Mouse (Mus musculus): ENCODE data around the gene Rps27. TPM values are rescaled to one million over a fixed set of nuclear protein-coding genes. Genes with fewer than 3 reads are reported as not detected.
"Not testable (repeated sequence)": the region's sequence is repeated elsewhere in the genome, so short reads cannot be mapped to it uniquely, and the experiment has no call there.

Gene Rps27
- polyA plus RNA-seq (2015; fragmentation: Nextera tagmentation; extraction: Ambion mirVana): 1,326 and 1,461 TPM in 2 replicates

- Histone ChIP-seq H3K9ac (ENCODE audit: low read depth, low read length) (peak within 1 kb of the TSS; percentile 93), H3K4me3 (ENCODE audit: low read length) (peak within 1 kb of the TSS; percentile 85), H3K27me3 (replicated peaks; ENCODE audit: control insufficient read depth, insufficient read depth, low read length) (no peaks in the 10 kb centered on the region), H3K36me3 (ENCODE audit: control insufficient read depth, insufficient read depth, low read length) (peaks cover 7% of the 10 kb centered on the region), H3K27ac (ENCODE audit: low read length) (peak within 1 kb of the TSS; percentile 89), H3K9me3 (ENCODE audit: control insufficient read depth, low read length) (no peaks in the 10 kb centered on the region), H3K4me1 (ENCODE audit: control insufficient read depth, insufficient read depth, low read length) (peaks cover 14% of the 10 kb centered on the region), H3K4me2 (ENCODE audit: low read depth, low read length) (peak within 1 kb of the TSS; percentile 93)
- under 1% methylated on average over 42 of the region's 42 CpGs for WGBS
- peak; percentile 95 for ATAC-seq
These were observed at the start of gene Rps27, which contains the start of gene Rab13 for GRCm38 (mm10) chr3:90213377-90213866. TSS of gene Rps27 (minus strand) at chr3:90213651. TSS of gene Rab13 (plus strand) at chr3:90213695.

- Histone ChIP-seq H3K4me3 (ENCODE audit: low read length) (no peak overlapping the region), H3K36me3 (ENCODE audit: control insufficient read depth, insufficient read depth, low read length) (peaks cover 22% of the 10 kb centered on the region), H3K9me3 (ENCODE audit: control insufficient read depth, low read length) (no peaks in the 10 kb centered on the region), H3K4me2 (ENCODE audit: low read depth, low read length) (no peak overlapping the region), H3K4me1 (ENCODE audit: control insufficient read depth, insufficient read depth, low read length) (peaks cover 11% of the 10 kb centered on the region), H3K9ac (ENCODE audit: low read depth, low read length) (no peak overlapping the region), H3K27ac (ENCODE audit: low read length) (no peak overlapping the region), H3K27me3 (replicated peaks; ENCODE audit: control insufficient read depth, insufficient read depth, low read length) (no peaks in the 10 kb centered on the region)
- no peak for ATAC-seq
- 82% methylated on average over 4 of the region's 4 CpGs for WGBS
These were observed 45.1 kb upstream of the Rps27 start for GRCm38 (mm10) chr3:90258521-90258920.

DNA sequence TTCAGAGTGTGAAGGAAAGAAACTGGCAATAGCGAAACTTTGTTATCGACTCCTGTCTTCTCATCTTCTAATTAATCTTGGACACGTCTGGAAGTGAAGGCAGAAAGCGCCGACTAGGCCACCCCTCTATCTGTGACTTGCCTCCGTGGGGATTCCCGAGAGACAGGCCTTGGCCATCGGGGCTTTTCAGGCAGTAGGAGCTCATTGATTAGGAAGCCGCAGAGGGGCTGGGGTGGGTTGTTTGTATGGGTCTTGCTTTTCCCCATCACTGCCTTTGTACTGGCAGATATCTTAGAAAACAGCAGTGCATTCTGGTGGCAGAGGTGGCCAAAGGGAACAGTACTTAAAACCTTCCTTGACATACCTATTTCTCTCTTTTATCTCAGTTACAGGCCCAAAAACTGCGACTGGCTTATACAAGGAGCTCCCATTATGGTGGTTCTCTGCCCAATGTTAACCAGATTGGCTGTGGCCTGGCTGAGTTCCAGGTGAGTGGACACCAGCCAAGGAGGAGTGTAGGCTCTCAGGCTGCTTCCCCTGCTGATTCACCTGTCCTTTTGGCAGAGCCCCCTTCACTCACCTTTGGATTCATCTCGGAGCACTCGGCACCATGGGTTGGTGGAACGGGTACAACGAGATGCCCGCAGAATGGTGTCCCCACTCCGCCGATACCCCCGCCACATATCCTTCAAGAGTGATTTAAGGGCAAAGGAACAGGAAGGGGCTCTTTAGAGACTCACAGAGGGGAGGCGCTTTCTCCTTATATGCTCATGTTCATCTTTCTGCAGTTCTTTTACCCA lies 43.5 kb upstream of the Rps27 start:
- Histone ChIP-seq H3K27ac (ENCODE audit: low read length) (no peak overlapping the region), H3K9ac (ENCODE audit: low read depth, low read length) (no peak overlapping the region), H3K4me1 (ENCODE audit: control insufficient read depth, insufficient read depth, low read length) (peaks cover 11% of the 10 kb centered on the region), H3K4me3 (ENCODE audit: low read length) (no peak overlapping the region), H3K27me3 (replicated peaks; ENCODE audit: control insufficient read depth, insufficient read depth, low read length) (no peaks in the 10 kb centered on the region), H3K9me3 (ENCODE audit: control insufficient read depth, low read length) (no peaks in the 10 kb centered on the region), H3K4me2 (ENCODE audit: low read depth, low read length) (no peak overlapping the region), H3K36me3 (ENCODE audit: control insufficient read depth, insufficient read depth, low read length) (peaks cover 14% of the 10 kb centered on the region)
- ATAC-seq: no peak
- WGBS: 88% methylated on average over 19 of the region's 19 CpGs

GRCm38 (mm10) chr3:90255784-90256353 lies 42.4 kb upstream of the Rps27 start:
- WGBS: 93% methylated on average over 14 of the region's 14 CpGs
- Histone ChIP-seq H3K9ac (ENCODE audit: low read depth, low read length) (no peak overlapping the region), H3K9me3 (ENCODE audit: control insufficient read depth, low read length) (no peaks in the 10 kb centered on the region), H3K36me3 (ENCODE audit: control insufficient read depth, insufficient read depth, low read length) (peaks cover 20% of the 10 kb centered on the region), H3K4me3 (ENCODE audit: low read length) (no peak overlapping the region), H3K27me3 (replicated peaks; ENCODE audit: control insufficient read depth, insufficient read depth, low read length) (no peaks in the 10 kb centered on the region), H3K4me2 (ENCODE audit: low read depth, low read length) (no peak overlapping the region), H3K4me1 (ENCODE audit: control insufficient read depth, insufficient read depth, low read length) (peaks cover 11% of the 10 kb centered on the region), H3K27ac (ENCODE audit: low read length) (no peak overlapping the region)
- ATAC-seq: no peak

DNA sequence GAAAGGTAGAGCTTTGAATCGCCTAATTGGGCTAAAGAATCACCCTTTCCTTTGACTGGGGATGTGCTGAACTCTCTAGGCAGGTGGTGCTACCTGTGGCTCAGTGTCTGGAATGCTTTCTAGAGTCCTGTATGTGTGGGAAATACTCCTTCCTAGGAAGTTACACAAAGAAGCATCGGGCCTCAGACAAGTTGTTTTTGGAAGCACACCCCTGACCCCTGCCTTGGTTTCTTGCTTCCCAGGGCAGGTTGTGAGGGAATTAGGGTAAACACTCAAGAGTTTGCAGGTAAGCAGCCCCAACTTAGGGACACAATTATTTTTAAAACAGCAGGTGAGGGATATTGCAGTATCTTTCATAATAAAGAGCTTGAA lies 41.7 kb upstream of the Rps27 start:
- H3K4me3 ChIP-seq (ENCODE audit: low read length): peak overlapping the region; percentile 79
- H3K9me3 ChIP-seq (ENCODE audit: control insufficient read depth, low read length): no peaks in the 10 kb centered on the region
- H3K27ac ChIP-seq (ENCODE audit: low read length): peak overlapping the region; percentile 81; the same call in 1 of the 2 replicates
- WGBS: 15% methylated on average over 2 of the region's 2 CpGs
- no peaks in the 10 kb centered on the region for H3K27me3 ChIP-seq (replicated peaks; ENCODE audit: control insufficient read depth, insufficient read depth, low read length)
- peak overlapping the region; percentile 70 for H3K4me2 ChIP-seq (ENCODE audit: low read depth, low read length)
- peaks cover 11% of the 10 kb centered on the region for H3K4me1 ChIP-seq (ENCODE audit: control insufficient read depth, insufficient read depth, low read length)
- H3K9ac ChIP-seq (ENCODE audit: low read depth, low read length): peak overlapping the region; percentile 84
- no peak for ATAC-seq
- peaks cover 13% of the 10 kb centered on the region for H3K36me3 ChIP-seq (ENCODE audit: control insufficient read depth, insufficient read depth, low read length)

DNA sequence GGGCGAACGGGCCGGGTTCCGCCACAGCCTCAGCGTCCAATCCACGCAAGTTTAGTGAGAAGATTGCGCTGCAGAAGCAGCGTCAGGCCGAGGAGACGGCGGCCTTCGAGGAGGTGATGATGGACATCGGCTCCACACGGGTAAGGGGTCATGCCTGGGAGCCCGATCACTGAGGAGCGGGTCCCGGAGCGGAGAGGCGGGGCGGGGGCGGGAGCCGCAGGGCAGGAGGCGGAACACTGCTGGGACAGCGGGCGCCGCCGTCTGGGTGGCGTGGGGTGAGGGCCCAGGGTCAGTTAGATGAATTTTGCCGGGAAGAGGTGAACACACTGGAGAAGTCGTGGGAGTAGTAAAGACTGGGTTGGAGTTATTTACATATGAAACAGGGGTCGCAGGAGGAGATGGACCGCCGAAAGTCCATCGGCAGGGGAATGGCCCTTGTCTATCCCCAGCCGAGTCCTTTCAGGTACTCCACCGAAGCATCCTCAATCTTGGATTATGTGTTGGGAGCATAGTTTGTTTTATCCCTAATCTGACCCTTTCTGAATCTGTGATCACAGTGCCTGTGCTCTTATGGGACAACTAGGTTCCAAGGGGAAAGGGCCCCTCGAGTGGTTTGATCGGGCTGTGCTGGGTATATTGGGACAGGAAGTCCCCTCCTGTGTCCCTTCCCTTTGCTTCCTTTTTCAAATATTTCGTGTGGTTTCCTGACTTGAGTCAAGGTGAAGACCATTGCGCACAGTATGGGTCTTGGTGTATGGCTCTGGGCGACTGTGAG lies 41.2 kb upstream of the Rps27 start:
- WGBS: under 1% methylated on average over 41 of the region's 41 CpGs
- Histone ChIP-seq H3K27me3 (replicated peaks; ENCODE audit: control insufficient read depth, insufficient read depth, low read length) (no peaks in the 10 kb centered on the region), H3K4me3 (ENCODE audit: low read length) (peak overlapping the region; percentile 79), H3K36me3 (ENCODE audit: control insufficient read depth, insufficient read depth, low read length) (peaks cover 8% of the 10 kb centered on the region), H3K9me3 (ENCODE audit: control insufficient read depth, low read length) (no peaks in the 10 kb centered on the region), H3K9ac (ENCODE audit: low read depth, low read length) (peak overlapping the region; percentile 84), H3K4me2 (ENCODE audit: low read depth, low read length) (peak overlapping the region; percentile 70), H3K27ac (ENCODE audit: low read length) (peak overlapping the region; percentile 81), H3K4me1 (ENCODE audit: control insufficient read depth, insufficient read depth, low read length) (peaks cover 11% of the 10 kb centered on the region)
- peak; percentile 78 for ATAC-seq

DNA sequence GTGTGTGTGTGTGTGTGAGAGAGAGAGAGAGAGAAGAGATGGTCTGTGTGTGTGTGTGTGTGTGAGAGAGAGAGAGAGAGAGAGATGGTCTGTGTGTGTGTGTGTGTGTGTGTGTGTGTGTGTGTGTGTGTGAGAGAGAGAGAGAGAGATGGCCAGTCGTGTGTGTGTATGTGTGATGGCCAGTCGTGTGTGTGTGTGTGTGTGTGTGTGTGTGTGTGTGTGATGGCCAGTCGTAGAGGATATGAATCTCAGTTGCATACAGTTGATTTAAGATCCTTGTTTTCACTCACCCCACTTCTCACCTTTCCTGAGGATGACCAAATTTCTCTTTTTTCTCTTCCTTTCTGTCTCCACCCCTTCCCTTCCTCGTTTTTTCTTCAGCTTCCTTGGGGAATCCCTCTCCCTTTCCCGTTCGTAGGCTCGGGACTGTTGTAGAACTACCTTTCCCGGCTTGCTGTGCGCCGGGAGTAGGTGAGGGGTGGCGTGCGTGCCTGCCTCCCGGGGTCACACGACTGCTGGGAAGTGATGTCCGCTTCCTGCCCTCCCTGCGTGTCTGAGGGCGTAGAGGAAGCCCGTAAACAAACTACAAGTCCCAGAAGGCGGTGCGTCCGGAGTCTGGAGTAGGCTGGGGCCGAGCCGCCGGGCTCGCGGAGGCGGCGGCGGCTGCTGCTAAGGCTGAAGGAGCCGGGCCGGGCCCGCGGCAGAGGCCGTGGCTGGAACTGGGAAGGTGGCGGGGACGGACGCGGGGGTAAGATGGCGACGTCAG lies 40.4 kb upstream of the Rps27 start, which contains the start of gene Crtc2:
Gene Crtc2 (plus strand): TSS at position 511 of the 766 bp plus-strand sequence.
- Histone ChIP-seq H3K4me1 (ENCODE audit: control insufficient read depth, insufficient read depth, low read length) (peaks cover 12% of the 10 kb centered on the region), H3K9ac (ENCODE audit: low read depth, low read length) (peak within 1 kb of the TSS; percentile 84), H3K4me2 (ENCODE audit: low read depth, low read length) (peak within 1 kb of the TSS; percentile 70), H3K36me3 (ENCODE audit: control insufficient read depth, insufficient read depth, low read length) (peaks cover 8% of the 10 kb centered on the region), H3K27ac (ENCODE audit: low read length) (peak within 1 kb of the TSS; percentile 81), H3K27me3 (replicated peaks; ENCODE audit: control insufficient read depth, insufficient read depth, low read length) (no peaks in the 10 kb centered on the region), H3K9me3 (ENCODE audit: control insufficient read depth, low read length) (no peaks in the 10 kb centered on the region), H3K4me3 (ENCODE audit: low read length) (peak within 1 kb of the TSS; percentile 79)
- under 1% methylated on average over 40 of the region's 40 CpGs for WGBS
- ATAC-seq: peak; percentile 98

DNA sequence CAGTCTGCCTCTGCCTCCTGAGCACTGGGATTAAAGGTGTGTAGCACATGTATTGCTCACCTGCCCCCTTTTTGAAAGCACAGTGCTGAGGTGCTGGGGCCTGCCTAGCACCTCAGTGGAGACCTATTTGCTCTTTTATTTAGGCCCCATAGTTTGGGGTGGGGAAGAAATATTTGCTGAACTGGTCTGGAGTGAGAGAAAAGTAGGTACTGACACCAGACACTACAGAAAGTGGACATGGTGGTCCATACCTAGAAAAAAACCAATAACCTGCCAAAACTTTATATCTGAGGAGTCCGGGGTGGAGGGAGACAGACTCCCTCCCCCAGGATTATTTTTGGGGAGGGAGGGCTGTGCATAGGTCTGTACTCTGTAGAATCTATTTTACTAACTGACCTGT lies 39.7 kb upstream of the Rps27 start:
- not testable (repeated sequence) for H3K9me3 ChIP-seq (ENCODE audit: control insufficient read depth, low read length); H3K4me3 ChIP-seq (ENCODE audit: low read length); H3K27me3 ChIP-seq (replicated peaks; ENCODE audit: control insufficient read depth, insufficient read depth, low read length); H3K27ac ChIP-seq (ENCODE audit: low read length); H3K36me3 ChIP-seq (ENCODE audit: control insufficient read depth, insufficient read depth, low read length); ATAC-seq; H3K9ac ChIP-seq (ENCODE audit: low read depth, low read length); H3K4me2 ChIP-seq (ENCODE audit: low read depth, low read length)
- peaks cover 11% of the 10 kb centered on the region for H3K4me1 ChIP-seq (ENCODE audit: control insufficient read depth, insufficient read depth, low read length)
- WGBS: 93% methylated on average over 1 of the region's 1 CpGs
